Mouse (Mus musculus): ENCODE results near the gene Fkbp14. TPM values are rescaled to one million over a fixed set of nuclear protein-coding genes. Genes with fewer than 3 reads are reported as not detected.

Gene Fkbp14
- total RNA-seq, 2 experiments from 2014 or later, result 13.1 to 14.6 TPM

DNA sequence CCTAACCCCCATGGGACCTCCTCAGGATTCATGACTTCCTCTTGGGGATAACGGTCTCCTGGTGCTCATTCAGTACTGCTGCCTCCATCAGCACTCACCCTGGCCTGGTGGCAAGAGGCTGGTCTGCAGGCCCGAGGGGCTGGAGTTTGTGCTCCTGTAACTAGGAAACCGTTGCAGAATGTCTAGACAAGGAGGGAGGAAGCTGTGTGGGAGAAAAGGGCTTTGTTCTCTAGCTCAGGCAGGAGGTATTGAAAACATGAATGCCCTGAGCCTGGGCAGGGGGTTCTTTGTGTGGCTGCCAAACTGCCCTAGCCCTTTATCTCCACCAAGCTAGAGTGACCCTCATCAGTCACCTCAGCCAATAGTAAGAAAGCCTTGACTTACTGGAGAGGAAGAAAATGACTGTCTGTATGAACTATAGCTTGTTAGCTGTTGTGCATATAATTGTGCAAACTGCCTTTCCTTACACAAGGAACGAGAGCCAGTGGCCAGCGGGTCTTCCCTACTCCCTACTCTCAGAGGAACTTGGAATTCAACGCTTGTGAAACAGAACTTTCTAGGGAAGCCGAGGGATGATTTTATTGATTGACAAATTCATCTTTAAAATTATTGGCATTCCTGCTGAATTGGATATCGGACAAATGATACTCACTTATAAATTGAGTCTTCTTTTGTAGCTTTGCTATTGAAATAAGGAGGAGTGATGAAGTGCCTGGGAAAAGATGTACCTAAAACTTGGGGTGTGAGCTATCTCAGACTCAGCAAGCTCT, 42.6 kb downstream of the Fkbp14 start:
- TF ChIP-seq CTCF (conservative IDR thresholded peaks at IDR 0.05), result peak; percentile 26; the same call in 1 of the 2 replicates
- peak overlapping the region; percentile 11; the same call in 1 of the 2 replicates for H3K27ac ChIP-seq
- peak in 1 of 2 experiments; percentile 56 for DNase-seq (ENCODE audit: low spot score in 2 of 2)

DNA sequence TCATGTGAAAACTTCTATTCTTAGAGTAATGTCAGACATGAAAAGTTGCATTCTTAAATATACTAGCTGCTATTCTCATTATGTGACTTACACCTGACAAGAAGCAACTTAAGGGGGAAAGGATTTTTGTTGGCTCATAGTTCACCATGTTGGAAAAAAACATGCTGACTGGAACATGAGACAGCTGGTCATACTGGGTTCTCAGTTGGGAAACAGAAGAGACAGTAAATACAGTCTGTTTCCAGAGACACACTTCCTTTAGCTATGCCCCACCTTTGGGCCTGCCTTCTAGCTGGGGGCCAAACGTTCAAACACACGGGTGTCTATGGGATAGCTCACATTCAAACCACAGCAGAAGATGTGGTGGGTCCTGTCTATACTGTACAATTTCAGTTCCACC, 43.5 kb downstream of the Fkbp14 start:
- no peak for DNase-seq (ENCODE audit: low spot score in 2 of 2)
- Histone ChIP-seq H3K4me3 (no peak overlapping the region), H3K27ac (peak overlapping the region; percentile 11; the same call in 1 of the 2 replicates)
- no peak for TF ChIP-seq CTCF (conservative IDR thresholded peaks at IDR 0.05)

More for the DNA sequence above, 42.6 kb downstream of the Fkbp14 start:
- no peak overlapping the region for H3K4me3 ChIP-seq

DNA sequence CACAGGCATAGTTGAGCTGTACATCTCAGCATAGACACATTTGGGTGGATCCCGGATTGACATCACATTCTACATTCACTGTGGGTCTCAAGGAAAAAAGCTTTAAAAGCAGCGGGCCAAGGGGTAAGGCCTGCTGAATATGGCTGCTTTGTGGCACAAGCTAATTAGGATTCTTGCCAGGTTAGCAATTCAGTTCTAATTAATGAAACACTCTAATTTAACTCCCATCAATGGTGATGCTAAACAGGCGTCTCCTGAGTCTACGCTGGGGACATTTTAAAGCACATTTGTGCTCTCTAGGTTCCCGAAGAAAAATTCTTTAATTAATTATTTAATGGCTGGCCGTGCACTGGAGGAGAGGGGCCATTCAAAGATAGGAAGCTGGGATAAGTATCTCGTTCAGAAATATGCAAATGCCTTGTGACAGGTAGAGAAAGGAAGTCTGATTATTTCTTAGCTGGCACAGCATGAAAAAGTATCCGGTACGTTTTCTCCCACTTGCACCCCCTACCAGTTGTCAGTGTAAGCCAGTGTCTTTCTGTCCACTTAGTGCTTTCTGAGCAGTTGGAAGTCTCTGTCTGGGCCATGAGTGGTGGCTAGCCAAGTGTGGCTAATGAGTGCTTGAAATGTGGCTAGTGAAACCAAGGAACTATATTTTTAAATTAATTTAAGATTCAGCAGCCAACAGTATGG, 44.2 kb downstream of the Fkbp14 start:
- Histone ChIP-seq H3K4me3 (no peak overlapping the region), H3K27ac (no peak overlapping the region)
- no peak for DNase-seq (ENCODE audit: low spot score in 2 of 2)
- no peak for TF ChIP-seq CTCF (conservative IDR thresholded peaks at IDR 0.05)

DNA sequence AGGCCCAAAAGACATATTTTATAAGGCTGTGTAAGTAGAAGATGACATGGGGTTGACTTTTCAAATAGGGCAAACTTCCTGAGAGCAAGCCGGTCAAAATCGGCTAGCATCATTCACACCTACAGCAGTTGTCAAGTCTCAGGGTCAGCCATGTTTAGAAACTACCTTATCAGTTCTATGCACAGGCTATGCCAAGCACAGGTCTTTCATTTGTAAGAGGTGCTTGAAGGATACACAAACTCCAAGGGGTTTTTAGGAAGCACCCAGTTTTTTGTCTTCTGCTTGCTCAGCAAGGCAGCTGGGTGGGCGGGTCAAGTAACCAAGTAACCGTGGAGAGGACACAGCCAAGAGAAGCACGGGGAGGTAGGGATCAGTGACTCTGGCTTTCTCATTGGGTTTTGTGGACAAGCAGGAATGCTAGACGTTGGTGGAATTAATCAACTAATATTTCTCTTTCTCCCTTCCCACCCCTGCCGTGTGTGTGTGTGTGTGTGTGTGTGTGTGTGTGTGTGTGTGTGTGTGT, 46.2 kb downstream of the Fkbp14 start:
- no peak for TF ChIP-seq CTCF (conservative IDR thresholded peaks at IDR 0.05)
- no peak for DNase-seq (ENCODE audit: low spot score in 2 of 2)
- no peak overlapping the region for H3K27ac ChIP-seq
- no peak overlapping the region for H3K4me3 ChIP-seq

DNA sequence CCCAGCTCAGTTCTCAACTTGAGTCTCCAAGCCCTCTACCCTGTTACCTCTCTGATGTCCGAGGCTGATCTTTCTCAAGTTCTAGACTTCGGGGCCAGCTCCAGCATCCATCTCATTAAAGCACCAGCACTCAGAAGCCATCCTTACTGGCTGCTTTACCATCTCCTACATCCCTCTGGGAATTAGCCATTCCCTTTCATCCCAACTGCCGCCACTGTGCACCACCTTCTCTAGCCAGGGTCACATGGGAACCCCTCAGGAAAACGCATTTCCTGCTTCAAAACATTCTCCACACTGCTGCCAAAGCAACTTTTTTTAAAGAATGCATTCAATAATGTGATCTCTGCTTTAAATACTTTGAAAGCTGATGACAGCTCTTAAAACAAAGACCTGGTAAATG, 47.8 kb downstream of the Fkbp14 start:
- Histone ChIP-seq H3K27ac (no peak overlapping the region), H3K4me3 (no peak overlapping the region)
- no peak for TF ChIP-seq CTCF (conservative IDR thresholded peaks at IDR 0.05)
- no peak for DNase-seq (ENCODE audit: low spot score in 2 of 2)

DNA sequence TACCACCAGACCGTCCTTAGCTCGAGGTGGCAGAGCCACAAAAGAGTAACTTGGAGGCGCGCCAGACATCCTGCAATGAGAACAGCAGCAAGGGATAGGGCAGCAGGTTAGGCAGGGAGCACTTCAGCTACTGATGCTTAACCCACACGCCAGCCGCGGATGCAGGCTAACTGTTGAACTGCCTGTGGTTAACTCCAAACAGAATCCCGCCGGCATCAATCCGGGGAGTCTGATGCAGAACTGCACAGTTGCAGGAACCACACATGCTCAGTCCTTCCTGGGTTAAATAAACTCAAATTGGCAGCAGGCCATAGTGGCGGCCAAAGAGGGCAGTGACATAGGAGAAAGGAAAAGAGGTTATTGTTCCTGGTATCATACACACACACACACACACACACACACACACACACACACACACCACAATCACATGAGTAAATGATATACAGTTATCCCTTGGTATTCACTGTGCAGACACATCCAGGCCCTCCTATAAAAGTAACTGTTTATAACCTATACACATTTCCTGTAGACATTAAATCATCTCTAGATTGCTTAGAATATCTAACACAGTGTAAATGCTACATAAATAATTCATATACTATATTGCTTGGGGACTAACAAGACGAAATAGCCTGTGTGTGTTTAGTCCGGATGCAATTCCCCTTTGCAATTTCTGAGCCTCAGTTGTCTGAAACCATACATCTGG, 48.6 kb downstream of the Fkbp14 start:
- no peak for DNase-seq (ENCODE audit: low spot score in 2 of 2)
- H3K27ac ChIP-seq, result no peak overlapping the region
- H3K4me3 ChIP-seq, result no peak overlapping the region
- TF ChIP-seq CTCF (conservative IDR thresholded peaks at IDR 0.05), result no peak

DNA sequence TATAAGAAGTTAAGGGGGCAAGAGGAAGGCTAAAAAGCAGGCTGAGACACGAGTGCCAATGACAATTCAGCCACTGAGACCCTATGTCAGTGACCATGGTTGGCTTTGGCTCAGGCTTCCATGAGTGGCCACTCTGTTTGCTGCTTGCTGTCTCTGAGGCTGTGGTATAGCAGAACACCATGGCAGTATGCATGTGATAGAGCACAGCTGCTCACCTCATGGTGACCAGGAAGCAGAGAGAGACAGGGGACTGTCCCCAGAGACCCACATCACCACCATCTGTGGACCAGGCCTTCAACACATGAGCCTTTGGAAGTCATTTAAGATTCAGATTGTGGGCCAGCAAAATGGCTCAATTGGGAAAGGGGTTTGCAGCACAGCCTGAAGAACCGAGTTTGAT, 53.5 kb downstream of the Fkbp14 start:
- DNase-seq (ENCODE audit: low spot score in 2 of 2), result no peak
- H3K4me3 ChIP-seq, result no peak overlapping the region
- no peak overlapping the region for H3K27ac ChIP-seq
- no peak for TF ChIP-seq CTCF (conservative IDR thresholded peaks at IDR 0.05)

DNA sequence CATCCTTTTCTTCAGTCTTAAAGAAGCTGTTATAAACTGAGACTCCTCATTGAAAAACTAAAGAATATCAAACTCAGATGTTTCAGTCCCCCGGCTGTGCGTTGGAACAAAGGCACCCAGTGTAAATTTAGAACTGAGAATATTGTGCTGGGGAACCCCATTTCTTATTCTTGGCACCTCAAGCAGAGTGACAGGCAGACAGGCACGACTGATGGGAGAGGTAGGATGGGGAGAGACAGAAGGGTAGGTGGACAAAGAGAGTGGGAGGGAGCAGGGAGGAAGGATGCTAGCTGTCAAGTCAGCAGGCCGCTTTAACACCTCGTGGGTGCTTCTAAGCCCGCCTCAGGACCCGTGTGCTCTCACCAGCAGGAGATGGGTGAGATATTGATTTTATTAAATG, 54.3 kb downstream of the Fkbp14 start:
- TF ChIP-seq CTCF (conservative IDR thresholded peaks at IDR 0.05), result no peak
- Histone ChIP-seq H3K4me3 (no peak overlapping the region), H3K27ac (no peak overlapping the region)
- DNase-seq (ENCODE audit: low spot score in 2 of 2), result no peak

DNA sequence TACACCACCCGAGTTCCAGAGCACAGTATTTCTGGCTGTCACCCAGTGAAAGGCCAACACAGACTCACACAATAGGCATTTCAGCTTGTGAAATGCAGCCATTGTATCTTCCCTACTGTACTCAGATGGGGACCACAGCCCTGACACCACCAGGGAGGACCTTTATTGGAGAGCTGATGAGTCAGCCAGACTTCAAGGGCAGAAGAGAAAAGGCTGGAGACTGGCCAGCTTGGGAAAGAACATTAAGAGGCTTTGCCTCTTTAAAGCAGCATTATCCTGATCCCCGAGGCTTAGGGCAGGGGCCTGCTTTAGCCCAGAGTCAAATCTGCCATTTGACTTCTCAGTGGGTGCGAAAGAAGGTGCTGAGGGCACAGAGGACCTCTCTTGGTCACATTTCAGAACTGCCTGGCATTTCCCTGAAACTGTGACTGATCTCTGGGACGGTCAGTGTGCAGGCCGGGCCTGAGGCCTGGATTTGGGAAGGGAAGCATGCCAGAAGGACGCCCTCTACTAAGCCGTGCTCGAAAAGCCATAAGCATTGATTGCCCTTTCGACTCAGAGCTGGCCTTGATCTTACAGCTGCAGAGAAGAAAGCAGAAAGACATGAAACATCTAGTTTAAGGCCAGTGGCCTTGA, 56.7 kb downstream of the Fkbp14 start:
- no peak overlapping the region for H3K4me3 ChIP-seq
- no peak for DNase-seq (ENCODE audit: low spot score in 2 of 2)
- no peak for TF ChIP-seq CTCF (conservative IDR thresholded peaks at IDR 0.05)
- H3K27ac ChIP-seq, result peak overlapping the region; percentile 24; the same call in 1 of the 2 replicates

DNA sequence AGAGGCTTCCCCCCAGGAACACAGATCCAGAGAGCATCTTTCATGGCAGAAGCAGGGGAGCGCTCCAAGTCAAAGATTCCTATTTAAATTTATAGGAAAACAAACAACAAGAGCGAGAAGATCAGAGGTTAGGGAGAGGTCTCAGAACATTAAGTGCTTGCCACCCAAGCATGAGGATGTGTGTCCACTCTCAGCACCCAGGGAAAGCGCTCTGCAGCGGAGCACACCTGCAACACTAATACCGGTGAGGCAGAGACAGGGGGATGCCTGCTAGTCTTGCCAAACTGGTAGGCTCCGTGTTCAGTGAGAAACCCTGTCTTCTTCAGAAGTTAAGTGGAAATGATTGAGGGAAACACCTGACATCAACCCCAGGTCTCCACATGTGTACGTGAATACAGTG, 57.7 kb downstream of the Fkbp14 start:
- H3K27ac ChIP-seq, result no peak overlapping the region
- no peak overlapping the region for H3K4me3 ChIP-seq
- no peak for TF ChIP-seq CTCF (conservative IDR thresholded peaks at IDR 0.05)
- DNase-seq (ENCODE audit: low spot score in 2 of 2), result no peak

DNA sequence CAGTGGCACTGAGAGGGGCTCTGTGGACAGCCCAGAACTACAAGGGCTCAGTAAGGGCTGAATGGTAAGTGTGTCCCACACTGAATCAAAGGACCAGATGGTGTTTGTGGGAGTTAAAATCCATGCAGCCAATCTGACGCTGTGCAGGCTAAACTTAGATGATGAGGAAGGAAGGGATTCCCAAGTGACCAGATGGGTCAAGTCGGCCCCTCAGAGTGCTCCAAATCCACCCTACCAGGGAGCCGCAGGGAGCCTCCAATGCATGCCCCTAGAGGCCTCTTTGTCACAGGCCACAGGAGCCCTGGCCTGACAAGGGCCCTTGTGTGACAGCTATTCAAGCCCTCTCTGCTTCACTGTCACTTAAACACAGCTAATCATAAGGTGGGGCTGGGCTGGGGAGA, 58.3 kb downstream of the Fkbp14 start:
- Histone ChIP-seq H3K4me3 (no peak overlapping the region), H3K27ac (0 out of 2 replicates have a peak overlapping the region, but pooled peaks have one; percentile 29)
- no peak for DNase-seq (ENCODE audit: low spot score in 2 of 2)
- peak; percentile 22 for TF ChIP-seq CTCF (conservative IDR thresholded peaks at IDR 0.05)

DNA sequence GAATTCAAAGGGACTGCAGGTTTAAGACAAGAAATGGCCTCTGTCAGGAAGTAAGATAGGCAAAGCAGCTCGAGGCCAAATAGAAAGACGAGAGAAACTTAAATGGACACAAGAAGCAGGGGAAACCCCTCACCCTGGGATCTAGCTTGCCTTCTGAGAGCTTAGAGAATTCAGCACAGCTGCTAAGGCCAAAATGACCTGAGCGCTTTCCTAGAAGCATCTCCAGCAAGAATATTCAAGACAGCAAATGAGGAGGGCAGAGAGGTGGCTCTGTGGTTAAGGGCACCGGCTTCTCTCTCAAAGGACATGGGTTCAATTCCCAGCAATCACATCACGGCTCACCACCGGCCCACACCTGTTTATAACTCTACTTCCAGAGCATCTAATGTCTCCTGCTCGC, 60.1 kb downstream of the Fkbp14 start:
- DNase-seq (ENCODE audit: low spot score in 2 of 2), result no peak
- no peak overlapping the region for H3K4me3 ChIP-seq
- no peak for TF ChIP-seq CTCF (conservative IDR thresholded peaks at IDR 0.05)
- no peak overlapping the region for H3K27ac ChIP-seq

Measured in layer of hippocampus, adult 2 months (tissue).